Comparison of ENCODE assay signal across 8 mouse cellular contexts in genomic region chr16:30387871-30388460, GRCm38 (mm10). TPM values are rescaled to one million over a fixed set of nuclear protein-coding genes. Genes with fewer than 3 reads are reported as not detected.
DNase-seq lines count a peak whose midpoint lies in the region; ATAC-seq and TF ChIP-seq lines count a peak whose summit lies in the region.

No protein-coding gene starts in this region.

- peak overlapping the region; percentile 97 for H3K9ac ChIP-seq in liver, embryonic 12.5 days
- peak overlapping the region; percentile 96 for H3K9ac ChIP-seq in stomach, embryonic 16.5 days (ENCODE audit: low read length)

- H3K36me3 ChIP-seq in kidney, adult 2 months (ENCODE audit: control insufficient read depth, insufficient read depth, low read length) = no peaks in the 10 kb centered on the region
- H3K36me3 ChIP-seq in liver, embryonic 12.5 days = peaks cover 30% of the 10 kb centered on the region
- H3K36me3 ChIP-seq in stomach, embryonic 16.5 days (ENCODE audit: control insufficient read depth, insufficient read depth, low read length) = peaks cover 6% of the 10 kb centered on the region; the same call in 1 of the 2 replicates

- peak overlapping the region; percentile 50 for H3K4me3 ChIP-seq in kidney, adult 2 months (ENCODE audit: insufficient read depth, low read depth, low read length)
- H3K4me3 ChIP-seq in liver, embryonic 12.5 days = peak overlapping the region; percentile 99
- peak overlapping the region; percentile 93 for H3K4me3 ChIP-seq in stomach, embryonic 16.5 days (replicated peaks; ENCODE audit: low read length)

- peak; percentile 54 for ATAC-seq in liver, embryonic 12.5 days
- peak; percentile 35 for ATAC-seq in stomach, embryonic 16.5 days (ENCODE audit: insufficient read depth, low FRiP score)

- WGBS in kidney, adult 2 months = 1% methylated on average over 49 of the region's 49 CpGs
- WGBS in liver, embryonic 12.5 days (ENCODE audit: insufficient replicate concordance) = 2% methylated on average over 47 of the region's 49 CpGs
- WGBS in stomach, embryonic 16.5 days = under 1% methylated on average over 45 of the region's 49 CpGs

- peak overlapping the region; percentile 95 for H3K4me2 ChIP-seq in liver, embryonic 12.5 days
- H3K4me2 ChIP-seq in stomach, embryonic 16.5 days (ENCODE audit: low read depth, low read length) = peak overlapping the region; percentile 95

- TF ChIP-seq CTCF in kidney, adult 2 months (conservative IDR thresholded peaks at IDR 0.05; ENCODE audit: insufficient read depth, insufficient read length, low read depth, low read length) = no peak

- H3K4me1 ChIP-seq in kidney, adult 2 months (ENCODE audit: control insufficient read depth, insufficient read depth, low read length) = peaks cover 8% of the 10 kb centered on the region; the same call in 1 of the 2 replicates
- peaks cover 50% of the 10 kb centered on the region for H3K4me1 ChIP-seq in liver, embryonic 12.5 days
- H3K4me1 ChIP-seq in stomach, embryonic 16.5 days (ENCODE audit: control insufficient read depth, insufficient read depth, low read length) = peaks cover 16% of the 10 kb centered on the region

- DNase-seq in urinary bladder, adult 18-20 months (ENCODE audit: low spot score in 2 of 2) = peak; percentile 16 to 50
- DNase-seq in urinary bladder, postnatal 10 days (ENCODE audit: low spot score) = no peak
- DNase-seq in embryo, embryonic 9.5 days (ENCODE audit: extremely low spot score) = peak; percentile 46
- peak; percentile 11 for DNase-seq in heart, adult 8-10 months (ENCODE audit: low spot score)
- DNase-seq in kidney, adult 2 months = peak; percentile 49
- DNase-seq in neural tube, embryonic 10.5 days (ENCODE audit: extremely low spot score, low spot score) = peak; percentile 70

- no peaks in the 10 kb centered on the region for H3K27me3 ChIP-seq in kidney, adult 2 months (replicated peaks; ENCODE audit: control insufficient read depth, insufficient read depth, low read length)
- no peaks in the 10 kb centered on the region for H3K27me3 ChIP-seq in liver, embryonic 12.5 days (replicated peaks)
- H3K27me3 ChIP-seq in stomach, embryonic 16.5 days (ENCODE audit: control insufficient read depth, insufficient read depth, low read length) = no peaks in the 10 kb centered on the region

- TF ChIP-seq POLR2A in kidney, adult 2 months (IDR thresholded peaks at IDR 0.05; ENCODE audit: low read depth, low read length) = no peak

- H3K9me3 ChIP-seq in liver, embryonic 12.5 days (replicated peaks) = no peaks in the 10 kb centered on the region
- H3K9me3 ChIP-seq in stomach, embryonic 16.5 days (replicated peaks; ENCODE audit: control insufficient read depth, low read length) = no peaks in the 10 kb centered on the region; the same call in 1 of the 2 replicates

- H3K27ac ChIP-seq in kidney, adult 2 months (ENCODE audit: insufficient read depth, low read depth, low read length) = no peak overlapping the region
- H3K27ac ChIP-seq in liver, embryonic 12.5 days = peak overlapping the region; percentile 93
- H3K27ac ChIP-seq in stomach, embryonic 16.5 days (ENCODE audit: low read length) = peak overlapping the region; percentile 91

RNA-seq across cellular contexts. Expression of gene Atp13a3, which starts 17.8 kb away (rescaled TPM):
- 10 to 100 TPM; 43.1 to 54.9 (median 50.5) TPM for total RNA-seq in heart, adult 8-10 months (2022)
- 23.5 and 25.4 TPM in 2 replicates for polyA plus RNA-seq in kidney, adult 2 months (2012; rRNA removed)
- 17.7 and 18.5 TPM in 2 replicates for polyA plus RNA-seq in liver, embryonic 12.5 days (2016; fragmentation: Nextera tagmentation; extraction: Ambion mirVana)
- 9.1 and 12.0 TPM in 2 replicates for polyA plus RNA-seq in stomach, embryonic 16.5 days (2015; fragmentation: Nextera tagmentation; extraction: Ambion mirVana)
